Mouse (Mus musculus): ENCODE data around the gene Vmn1r225.
"Not testable (repeated sequence)": the region's sequence is repeated elsewhere in the genome, so short reads cannot be mapped to it uniquely, and the experiment has no call there.

Gene Vmn1r225

GRCm38 (mm10) chr17:20497858-20498257, at the start of gene Vmn1r225:
Vmn1r225 (plus strand) TSS chr17:20498158.
- no peak for DNase-seq

- no peak for DNase-seq
Observed at GRCm38 (mm10) chr17:20473311-20473710, 24.6 kb upstream of the Vmn1r225 start.

GRCm38 (mm10) chr17:20481231-20481630, 16.7 kb upstream of the Vmn1r225 start, which contains the start of gene Vmn2r108:
Vmn2r108 (minus strand) TSS chr17:20481331.
- no peak for DNase-seq

DNA sequence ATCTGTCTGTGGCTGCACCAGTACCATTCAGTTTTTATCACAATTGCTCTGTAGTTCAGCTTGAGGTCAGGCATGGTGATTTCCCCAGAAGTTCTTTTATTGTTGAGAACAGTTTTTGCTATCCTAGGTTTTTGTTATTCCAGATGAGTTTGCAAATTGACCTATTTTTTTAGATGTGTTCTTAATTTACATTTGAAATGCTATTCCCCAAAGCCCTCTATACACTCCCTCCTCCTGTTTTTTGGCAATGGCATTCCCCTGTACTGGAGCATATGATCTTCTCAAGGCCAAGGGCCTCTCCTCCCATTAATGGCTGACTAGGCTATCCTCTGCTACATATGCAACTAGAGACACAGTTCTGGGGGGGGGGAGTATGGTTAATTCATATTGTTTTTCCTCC, 10.3 kb downstream of the Vmn1r225 start:
- DNase-seq = not testable (repeated sequence)

All from lung, postnatal 36 days (tissue).